7 mouse cellular contexts compared by ENCODE assay signal in the genomic region with DNA sequence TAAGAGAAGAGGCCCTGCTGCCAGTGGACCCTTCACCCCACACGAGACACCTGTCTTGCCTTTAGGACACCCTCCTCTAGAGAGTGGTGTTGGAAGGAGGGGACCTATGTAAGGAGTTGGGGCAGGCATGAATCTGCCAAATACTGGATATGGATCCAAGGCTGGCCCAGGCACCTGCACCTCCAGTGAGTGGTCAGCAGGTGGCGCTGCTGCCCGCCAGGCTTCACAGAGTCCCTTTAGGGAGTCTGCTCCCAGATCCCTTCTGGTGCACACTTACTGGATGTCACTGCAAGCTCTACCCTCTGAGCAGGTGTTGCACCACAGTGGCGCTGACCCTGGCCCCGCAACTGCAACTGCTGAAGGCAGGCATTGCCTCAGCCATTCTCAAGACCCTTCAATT. TPM values are rescaled to one million over a fixed set of nuclear protein-coding genes. Genes with fewer than 3 reads are reported as not detected.
A peak's percentile ranks its signal among the peaks of the same experiment; 100 is the strongest.
DNase-seq lines count a peak whose midpoint lies in the region; ATAC-seq and TF ChIP-seq lines count a peak whose summit lies in the region.

No protein-coding gene starts in this region.

- peak; percentile 64 for ATAC-seq in intestine, embryonic 16.5 days
- ATAC-seq in midbrain, embryonic 13.5 days, result peak; percentile 69

- H3K4me2 ChIP-seq in intestine, embryonic 16.5 days (ENCODE audit: low read depth, low read length), result no peak overlapping the region
- no peak overlapping the region for H3K4me2 ChIP-seq in midbrain, embryonic 13.5 days (replicated peaks)

- TF ChIP-seq POLR2A in small intestine, adult 2 months (IDR thresholded peaks at IDR 0.05; ENCODE audit: low read depth, low read length), result no peak

- no peaks in the 10 kb centered on the region for H3K27me3 ChIP-seq in intestine, embryonic 16.5 days (replicated peaks; ENCODE audit: control insufficient read depth, insufficient read depth, low read length)
- no peaks in the 10 kb centered on the region for H3K27me3 ChIP-seq in limb, embryonic 10.5 days (ENCODE audit: low read depth, poor library complexity, severe bottlenecking)
- H3K27me3 ChIP-seq in midbrain, embryonic 13.5 days, result no peaks in the 10 kb centered on the region
- no peaks in the 10 kb centered on the region for H3K27me3 ChIP-seq in small intestine, adult 2 months (ENCODE audit: control insufficient read depth, insufficient read depth, low read length)

- H3K36me3 ChIP-seq in intestine, embryonic 16.5 days (ENCODE audit: control insufficient read depth, insufficient read depth, low read length), result peaks cover 19% of the 10 kb centered on the region
- peaks cover 97% of the 10 kb centered on the region for H3K36me3 ChIP-seq in limb, embryonic 10.5 days
- peaks cover 41% of the 10 kb centered on the region for H3K36me3 ChIP-seq in midbrain, embryonic 13.5 days
- peaks cover 24% of the 10 kb centered on the region; the same call in 1 of the 2 replicates for H3K36me3 ChIP-seq in small intestine, adult 2 months (ENCODE audit: control insufficient read depth, insufficient read depth, low read length)

- peak; percentile 92 for DNase-seq in adrenal gland, postnatal 10 days
- DNase-seq in embryo, embryonic 11.5 days (ENCODE audit: low read depth, low spot score), result peak; percentile 67
- peak; percentile 79 for DNase-seq in gastrocnemius, postnatal 4 days (ENCODE audit: low spot score in 2 of 2)
- peak; percentile 86 for DNase-seq in limb, embryonic 10.5 days (ENCODE audit: low spot score)

- no peak overlapping the region for H3K9ac ChIP-seq in intestine, embryonic 16.5 days (ENCODE audit: low read depth, low read length)
- H3K9ac ChIP-seq in midbrain, embryonic 13.5 days (replicated peaks), result no peak overlapping the region

- no peak overlapping the region for H3K27ac ChIP-seq in intestine, embryonic 16.5 days (ENCODE audit: low read length)
- no peak overlapping the region for H3K27ac ChIP-seq in limb, embryonic 10.5 days
- H3K27ac ChIP-seq in midbrain, embryonic 13.5 days, result no peak overlapping the region
- no peak overlapping the region for H3K27ac ChIP-seq in small intestine, adult 2 months (ENCODE audit: insufficient read depth, low read depth, low read length)

- no peaks in the 10 kb centered on the region for H3K9me3 ChIP-seq in intestine, embryonic 16.5 days (ENCODE audit: control insufficient read depth, low read length)
- no peaks in the 10 kb centered on the region for H3K9me3 ChIP-seq in limb, embryonic 10.5 days (replicated peaks)
- H3K9me3 ChIP-seq in midbrain, embryonic 13.5 days, result no peaks in the 10 kb centered on the region

- peaks cover 6% of the 10 kb centered on the region for H3K4me1 ChIP-seq in intestine, embryonic 16.5 days (ENCODE audit: control insufficient read depth, insufficient read depth, low read length)
- H3K4me1 ChIP-seq in limb, embryonic 10.5 days, result peaks cover 26% of the 10 kb centered on the region
- H3K4me1 ChIP-seq in midbrain, embryonic 13.5 days (replicated peaks), result peaks cover 8% of the 10 kb centered on the region; the same call in 1 of the 2 replicates
- H3K4me1 ChIP-seq in small intestine, adult 2 months (ENCODE audit: control insufficient read depth, insufficient read depth, insufficient read length, low read length), result no peaks in the 10 kb centered on the region

- H3K4me3 ChIP-seq in intestine, embryonic 16.5 days (ENCODE audit: low read length), result no peak overlapping the region
- no peak overlapping the region for H3K4me3 ChIP-seq in limb, embryonic 10.5 days
- H3K4me3 ChIP-seq in midbrain, embryonic 13.5 days (replicated peaks), result no peak overlapping the region
- H3K4me3 ChIP-seq in small intestine, adult 2 months (ENCODE audit: low read depth, low read length), result no peak overlapping the region

- 9% methylated on average over 5 of the region's 5 CpGs for WGBS in intestine, embryonic 16.5 days
- WGBS in limb, embryonic 10.5 days, result 15% methylated on average over 5 of the region's 5 CpGs
- 8% methylated on average over 5 of the region's 5 CpGs for WGBS in midbrain, embryonic 13.5 days
- 12% methylated on average over 5 of the region's 5 CpGs for WGBS in small intestine, adult 2 months

- peak; percentile 99 for TF ChIP-seq CTCF in small intestine, adult 2 months (IDR thresholded peaks at IDR 0.05; ENCODE audit: extremely low read depth, insufficient read length, insufficient replicate concordance, low read depth, low read length)

RNA-seq across cellular contexts. Expression of a gene that starts 7.4 kb away (rescaled TPM):
- total RNA-seq in adrenal gland, postnatal 10 days (2021), result 10 to 100 TPM; 15.3 to 27.0 TPM
- 10 to 100 TPM; 45.3 to 48.9 TPM for total RNA-seq in gastrocnemius, postnatal 4 days (2021)
- 27.0 and 29.0 TPM in 2 replicates for polyA plus RNA-seq in intestine, embryonic 16.5 days (2015; fragmentation: Nextera tagmentation; extraction: Ambion mirVana)
- polyA plus RNA-seq in limb, embryonic 10.5 days (2016; fragmentation: Nextera tagmentation; extraction: Ambion mirVana), result 36.0 and 43.1 TPM in 2 replicates
- 34.7 and 38.0 TPM in 2 replicates for polyA plus RNA-seq in midbrain, embryonic 13.5 days (2015; fragmentation: Nextera tagmentation; extraction: Ambion mirVana)
- 13.0 and 24.2 TPM in 2 replicates for polyA plus RNA-seq in small intestine, adult 2 months (2012; rRNA removed)

RNA-seq across cellular contexts. Expression of a gene that starts 14.7 kb away (rescaled TPM):
- 10 to 100 TPM; 16.4 to 17.8 TPM for total RNA-seq in adrenal gland, postnatal 10 days (2021)
- 10 to 100 TPM; 13.9 to 16.1 TPM for total RNA-seq in gastrocnemius, postnatal 4 days (2021)
- polyA plus RNA-seq in intestine, embryonic 16.5 days (2015; fragmentation: Nextera tagmentation; extraction: Ambion mirVana), result 15.5 and 16.7 TPM in 2 replicates
- polyA plus RNA-seq in limb, embryonic 10.5 days (2016; fragmentation: Nextera tagmentation; extraction: Ambion mirVana), result 26.9 and 33.4 TPM in 2 replicates
- polyA plus RNA-seq in midbrain, embryonic 13.5 days (2015; fragmentation: Nextera tagmentation; extraction: Ambion mirVana), result 17.5 and 17.7 TPM in 2 replicates
- polyA plus RNA-seq in small intestine, adult 2 months (2012; rRNA removed), result 4.0 and 7.5 TPM in 2 replicates

RNA-seq across cellular contexts. Expression of a gene that starts 27.2 kb away (rescaled TPM):
- 10 to 100 TPM; 17.8 to 21.4 TPM for total RNA-seq in adrenal gland, postnatal 10 days (2021)
- total RNA-seq in gastrocnemius, postnatal 4 days (2021), result 10 to 100 TPM; 37.2 to 38.9 TPM
- 7.4 and 8.3 TPM in 2 replicates for polyA plus RNA-seq in intestine, embryonic 16.5 days (2015; fragmentation: Nextera tagmentation; extraction: Ambion mirVana)
- 9.7 and 10.6 TPM in 2 replicates for polyA plus RNA-seq in limb, embryonic 10.5 days (2016; fragmentation: Nextera tagmentation; extraction: Ambion mirVana)
- 2.0 and 3.0 TPM in 2 replicates for polyA plus RNA-seq in midbrain, embryonic 13.5 days (2015; fragmentation: Nextera tagmentation; extraction: Ambion mirVana)
- polyA plus RNA-seq in small intestine, adult 2 months (2012; rRNA removed), result 18.6 and 19.8 TPM in 2 replicates

RNA-seq across cellular contexts. Expression of a gene that starts 46.1 kb away (rescaled TPM):
- total RNA-seq in adrenal gland, postnatal 10 days (2021), result 1 to 10 TPM; 7.2 to 9.6 TPM
- 1 to 10 TPM; 5.5 to 5.7 TPM for total RNA-seq in gastrocnemius, postnatal 4 days (2021)
- polyA plus RNA-seq in intestine, embryonic 16.5 days (2015; fragmentation: Nextera tagmentation; extraction: Ambion mirVana), result 13.5 and 16.6 TPM in 2 replicates
- polyA plus RNA-seq in limb, embryonic 10.5 days (2016; fragmentation: Nextera tagmentation; extraction: Ambion mirVana), result 24.5 and 26.5 TPM in 2 replicates
- polyA plus RNA-seq in midbrain, embryonic 13.5 days (2015; fragmentation: Nextera tagmentation; extraction: Ambion mirVana), result 17.9 and 26.3 TPM in 2 replicates
- polyA plus RNA-seq in small intestine, adult 2 months (2012; rRNA removed), result 12.5 and 13.6 TPM in 2 replicates

RNA-seq across cellular contexts. Expression of a gene that starts 47.9 kb away (rescaled TPM):
- 100 to 1,000 TPM in 1 of 2 experiments, 10 to 100 TPM in 1; 99.3 to 120 TPM for total RNA-seq in adrenal gland, postnatal 10 days (2021)
- 10 to 100 TPM; 60.8 to 81.1 TPM for total RNA-seq in gastrocnemius, postnatal 4 days (2021)
- 71.0 and 73.6 TPM in 2 replicates for polyA plus RNA-seq in intestine, embryonic 16.5 days (2015; fragmentation: Nextera tagmentation; extraction: Ambion mirVana)
- 121 TPM in 2 replicates for polyA plus RNA-seq in limb, embryonic 10.5 days (2016; fragmentation: Nextera tagmentation; extraction: Ambion mirVana)
- polyA plus RNA-seq in midbrain, embryonic 13.5 days (2015; fragmentation: Nextera tagmentation; extraction: Ambion mirVana), result 88.0 and 89.2 TPM in 2 replicates
- polyA plus RNA-seq in small intestine, adult 2 months (2012; rRNA removed), result 28.1 and 32.0 TPM in 2 replicates
